Mouse (Mus musculus): Measurements from ENCODE around the gene Cyp46a1.

DNA sequence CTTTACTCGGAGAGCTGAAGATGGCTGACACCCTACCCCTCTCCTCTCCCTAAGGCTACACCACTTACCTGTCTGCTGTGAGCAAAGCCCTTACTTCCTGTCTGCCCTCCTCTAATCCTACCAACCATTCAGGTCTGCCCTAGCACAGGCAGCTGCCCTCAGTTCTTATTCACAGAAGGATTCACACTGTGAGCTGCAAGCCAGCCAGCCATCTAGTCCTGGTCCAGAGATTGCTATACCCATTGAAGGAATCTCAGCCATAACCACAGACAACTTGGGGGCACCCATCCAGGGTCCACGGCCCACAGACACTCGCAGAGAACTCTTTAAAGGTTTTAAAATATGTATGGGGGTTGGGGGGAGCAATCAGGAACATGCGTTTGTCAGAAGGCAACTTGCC, 47.8 kb upstream of the Cyp46a1 start:
- TF ChIP-seq POLR2AphosphoS2 (IDR thresholded peaks at IDR 0.05; ENCODE audit: low read length) (no peak), GABPA (IDR thresholded peaks at IDR 0.05; ENCODE audit: low read depth, low read length) (no peak), POLR2A (IDR thresholded peaks at IDR 0.05; ENCODE audit: control insufficient read depth in 1 of 2, insufficient read depth in 1 of 2, low read depth in 1 of 2, low read length in 2 of 2, poor library complexity in 1 of 2) (no peak)

All from MEL (cell line).